Mouse (Mus musculus): ENCODE results near the gene Gm20481. TPM values are rescaled to one million over a fixed set of nuclear protein-coding genes. Genes with fewer than 3 reads are reported as not detected.
"Not testable (repeated sequence)": the region's sequence is repeated elsewhere in the genome, so short reads cannot be mapped to it uniquely, and the experiment has no call there.

Gm20481 gene
- polyA plus RNA-seq, 1 experiment from 2014 or later = not detected

GRCm38 (mm10) chr17:34959881-34960515, 9.7 kb upstream of the Gm20481 start:
- H3K27me3 ChIP-seq (ENCODE audit: insufficient read depth, low read length) = no peaks in the 10 kb centered on the region
- H3K4me2 ChIP-seq (ENCODE audit: low read length) = peak overlapping the region; percentile 62
- DNase-seq (ENCODE audit: low spot score) (peak; percentile 84), ATAC-seq (replicated peaks; ENCODE audit: low FRiP score, low read depth) (peak; percentile 23; the same call in 1 of the 2 replicates)
- no peaks in the 10 kb centered on the region for H3K9me3 ChIP-seq (replicated peaks; ENCODE audit: low read length)
- H3K4me1 ChIP-seq (replicated peaks; ENCODE audit: insufficient read depth, low read length) = peaks cover 6% of the 10 kb centered on the region; the same call in 1 of the 2 replicates
- H3K27ac ChIP-seq = peak overlapping the region; percentile 96
- 5% methylated on average over 12 of the region's 12 CpGs for whole genome bisulfite sequencing
- H3K9ac ChIP-seq (ENCODE audit: low read depth, low read length) = peak overlapping the region; percentile 43; the same call in 1 of the 2 replicates
- H3K36me3 ChIP-seq (ENCODE audit: insufficient read depth, low read length) = no peaks in the 10 kb centered on the region
- H3K4me3 ChIP-seq (replicated peaks; ENCODE audit: low read depth, low read length) = peak overlapping the region; percentile 39
- TF ChIP-seq CTCF (IDR thresholded peaks at IDR 0.05; ENCODE audit: low read depth) = no peak

DNA sequence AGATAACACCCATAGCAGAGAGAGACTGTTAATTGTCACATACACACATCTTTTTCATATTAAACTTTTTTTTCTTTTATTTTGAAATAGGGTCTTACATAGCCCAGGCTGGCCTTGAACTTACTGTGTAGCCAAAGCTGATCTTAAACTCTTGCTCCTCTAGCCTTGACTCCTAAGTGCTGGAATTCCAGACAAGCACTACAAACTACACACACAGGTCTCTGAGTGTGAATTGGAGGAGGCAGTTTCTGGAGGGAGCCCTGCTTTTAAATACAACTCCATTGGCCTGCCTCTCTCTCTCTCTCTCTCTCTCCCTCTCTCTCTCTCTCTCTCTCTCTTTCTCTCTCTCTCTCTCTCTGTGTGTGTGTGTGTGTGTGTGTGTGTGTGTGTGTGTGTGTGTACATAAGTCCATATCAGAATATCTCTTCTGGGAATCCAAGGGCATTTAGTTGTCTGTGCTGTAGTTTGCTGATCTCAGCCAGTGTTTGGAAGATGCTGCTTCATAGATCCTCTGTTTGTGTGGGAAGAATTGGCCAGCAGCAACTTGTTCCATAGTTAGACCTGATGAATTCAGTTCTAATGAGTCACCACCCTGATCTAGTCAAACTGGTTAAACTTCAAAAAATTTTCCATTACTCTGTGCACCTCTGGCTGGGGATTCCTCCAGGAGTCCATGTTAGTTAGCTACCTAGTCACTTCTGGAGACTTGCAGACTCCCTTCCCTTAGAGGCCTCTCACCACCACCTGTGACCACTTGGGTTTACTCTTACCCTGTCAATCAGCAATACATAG, 8.8 kb upstream of the Gm20481 start:
- no peak overlapping the region for H3K9ac ChIP-seq (ENCODE audit: low read depth, low read length)
- no peak for TF ChIP-seq CTCF (IDR thresholded peaks at IDR 0.05; ENCODE audit: low read depth)
- H3K27ac ChIP-seq = peak overlapping the region; percentile 96
- ATAC-seq (replicated peaks; ENCODE audit: low FRiP score, low read depth) (no peak), DNase-seq (ENCODE audit: low spot score) (no peak)
- no peaks in the 10 kb centered on the region for H3K36me3 ChIP-seq (ENCODE audit: insufficient read depth, low read length)
- H3K4me3 ChIP-seq (replicated peaks; ENCODE audit: low read depth, low read length) = no peak overlapping the region
- H3K27me3 ChIP-seq (ENCODE audit: insufficient read depth, low read length) = no peaks in the 10 kb centered on the region
- H3K4me2 ChIP-seq (ENCODE audit: low read length) = no peak overlapping the region
- H3K4me1 ChIP-seq (replicated peaks; ENCODE audit: insufficient read depth, low read length) = peaks cover 6% of the 10 kb centered on the region; the same call in 1 of the 2 replicates
- no peaks in the 10 kb centered on the region for H3K9me3 ChIP-seq (replicated peaks; ENCODE audit: low read length)

DNA sequence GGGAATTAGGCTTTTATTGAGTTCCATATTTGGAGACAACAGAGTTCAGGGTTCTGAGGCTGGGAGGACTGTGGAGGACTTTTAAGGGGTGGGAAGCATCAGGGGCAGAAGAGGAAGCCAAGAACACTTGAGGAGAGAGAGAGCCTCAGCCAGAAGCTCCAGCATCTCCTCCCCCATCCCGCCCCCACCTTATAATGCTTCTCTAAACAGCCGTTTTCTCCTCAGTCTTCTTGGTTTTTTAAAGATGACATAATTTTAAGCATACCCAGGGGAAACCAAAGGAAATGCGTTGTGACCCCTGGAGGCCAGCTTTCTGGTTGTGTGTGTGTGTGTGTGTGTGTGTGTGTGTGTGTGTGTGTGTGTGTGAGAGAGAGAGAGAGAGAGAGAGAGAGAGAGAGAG, 7.6 kb upstream of the Gm20481 start:
- Histone ChIP-seq H3K36me3 (ENCODE audit: insufficient read depth, low read length) (no peaks in the 10 kb centered on the region), H3K9me3 (replicated peaks; ENCODE audit: low read length) (no peaks in the 10 kb centered on the region), H3K9ac (ENCODE audit: low read depth, low read length) (no peak overlapping the region), H3K4me3 (replicated peaks; ENCODE audit: low read depth, low read length) (no peak overlapping the region), H3K27ac (peak overlapping the region; percentile 63), H3K4me2 (ENCODE audit: low read length) (no peak overlapping the region), H3K27me3 (ENCODE audit: insufficient read depth, low read length) (no peaks in the 10 kb centered on the region), H3K4me1 (replicated peaks; ENCODE audit: insufficient read depth, low read length) (peaks cover 6% of the 10 kb centered on the region; the same call in 1 of the 2 replicates)
- TF ChIP-seq CTCF (IDR thresholded peaks at IDR 0.05; ENCODE audit: low read depth) = no peak
- WGBS = 23% methylated on average over 3 of the region's 3 CpGs
- no peak for ATAC-seq (replicated peaks; ENCODE audit: low FRiP score, low read depth)
- DNase-seq (ENCODE audit: low spot score) = peak; percentile 79

DNA sequence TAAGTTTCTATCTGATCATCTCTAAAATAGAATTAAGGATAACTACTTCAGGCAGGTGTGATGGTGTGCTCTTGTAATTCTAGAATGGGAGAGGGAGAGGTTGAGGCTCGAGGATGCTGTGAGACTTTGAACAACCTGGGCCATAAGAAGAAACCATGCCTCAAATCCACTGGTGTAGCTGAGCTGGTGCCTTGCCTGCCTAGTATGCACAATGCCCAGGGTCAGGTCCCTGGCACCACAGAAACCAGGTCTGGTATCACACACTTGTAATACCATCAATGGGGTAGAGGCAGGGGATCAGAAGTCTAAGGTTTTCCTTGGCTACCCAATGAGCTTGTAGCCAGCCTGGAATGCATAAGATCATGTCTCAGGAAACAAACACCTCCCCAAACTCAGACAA, 6.9 kb upstream of the Gm20481 start:
- no peak for ATAC-seq (replicated peaks; ENCODE audit: low FRiP score, low read depth)
- TF ChIP-seq CTCF (IDR thresholded peaks at IDR 0.05; ENCODE audit: low read depth) = no peak
- H3K4me1 ChIP-seq (replicated peaks; ENCODE audit: insufficient read depth, low read length) = peaks cover 6% of the 10 kb centered on the region; the same call in 1 of the 2 replicates
- H3K27ac ChIP-seq = no peak overlapping the region
- no peaks in the 10 kb centered on the region for H3K27me3 ChIP-seq (ENCODE audit: insufficient read depth, low read length)
- no peaks in the 10 kb centered on the region for H3K36me3 ChIP-seq (ENCODE audit: insufficient read depth, low read length)
- 46% methylated on average over 1 of the region's 1 CpGs for WGBS
- DNase-seq (ENCODE audit: low spot score) = no peak
- no peak overlapping the region for H3K9ac ChIP-seq (ENCODE audit: low read depth, low read length)
- no peaks in the 10 kb centered on the region for H3K9me3 ChIP-seq (replicated peaks; ENCODE audit: low read length)
- no peak overlapping the region for H3K4me3 ChIP-seq (replicated peaks; ENCODE audit: low read depth, low read length)
- H3K4me2 ChIP-seq (ENCODE audit: low read length) = no peak overlapping the region

- Histone ChIP-seq H3K4me2 (ENCODE audit: low read length) (no peak overlapping the region), H3K9ac (ENCODE audit: low read depth, low read length) (no peak overlapping the region), H3K9me3 (replicated peaks; ENCODE audit: low read length) (no peaks in the 10 kb centered on the region), H3K36me3 (ENCODE audit: insufficient read depth, low read length) (no peaks in the 10 kb centered on the region), H3K4me3 (replicated peaks; ENCODE audit: low read depth, low read length) (no peak overlapping the region), H3K27ac (peak overlapping the region; percentile 84), H3K27me3 (ENCODE audit: insufficient read depth, low read length) (no peaks in the 10 kb centered on the region), H3K4me1 (replicated peaks; ENCODE audit: insufficient read depth, low read length) (peaks cover 6% of the 10 kb centered on the region; the same call in 1 of the 2 replicates)
- 15% methylated on average over 1 of the region's 1 CpGs for WGBS
- ATAC-seq (replicated peaks; ENCODE audit: low FRiP score, low read depth) (no peak), DNase-seq (ENCODE audit: low spot score) (no peak)
- no peak for TF ChIP-seq CTCF (IDR thresholded peaks at IDR 0.05; ENCODE audit: low read depth)
Measured at GRCm38 (mm10) chr17:34964640-34965049, 5.1 kb upstream of the Gm20481 start.

DNA sequence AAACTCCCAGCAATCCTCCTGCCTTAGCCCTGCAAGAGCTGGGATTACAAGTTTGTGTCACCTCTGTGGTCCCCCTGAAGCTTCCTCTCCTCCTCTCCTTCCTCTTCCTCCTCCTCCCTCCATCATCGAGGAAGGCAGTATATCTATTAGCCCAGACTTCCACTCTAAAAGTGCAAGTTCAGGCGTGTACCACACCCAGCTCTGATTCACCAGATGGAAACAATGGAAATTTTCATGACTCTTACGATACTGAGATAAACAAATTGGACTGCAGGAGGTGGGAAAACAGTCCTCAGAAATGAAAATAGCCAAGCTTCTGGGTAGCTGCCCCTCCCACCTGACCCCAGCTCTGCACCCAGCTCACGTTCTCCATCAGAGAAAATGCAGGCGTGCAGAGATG, 4.1 kb upstream of the Gm20481 start:
- no peak overlapping the region for H3K4me2 ChIP-seq (ENCODE audit: low read length)
- H3K4me3 ChIP-seq (replicated peaks; ENCODE audit: low read depth, low read length) = no peak overlapping the region
- no peak overlapping the region for H3K9ac ChIP-seq (ENCODE audit: low read depth, low read length)
- peaks cover 3% of the 10 kb centered on the region; the same call in 1 of the 2 replicates for H3K4me1 ChIP-seq (replicated peaks; ENCODE audit: insufficient read depth, low read length)
- ATAC-seq (replicated peaks; ENCODE audit: low FRiP score, low read depth) (no peak), DNase-seq (ENCODE audit: low spot score) (no peak)
- H3K9me3 ChIP-seq (replicated peaks; ENCODE audit: low read length) = no peaks in the 10 kb centered on the region
- WGBS = 70% methylated on average over 5 of the region's 5 CpGs
- no peaks in the 10 kb centered on the region for H3K36me3 ChIP-seq (ENCODE audit: insufficient read depth, low read length)
- no peaks in the 10 kb centered on the region for H3K27me3 ChIP-seq (ENCODE audit: insufficient read depth, low read length)
- TF ChIP-seq CTCF (IDR thresholded peaks at IDR 0.05; ENCODE audit: low read depth) = no peak
- H3K27ac ChIP-seq = peak overlapping the region; percentile 84; the same call in 1 of the 2 replicates

DNA sequence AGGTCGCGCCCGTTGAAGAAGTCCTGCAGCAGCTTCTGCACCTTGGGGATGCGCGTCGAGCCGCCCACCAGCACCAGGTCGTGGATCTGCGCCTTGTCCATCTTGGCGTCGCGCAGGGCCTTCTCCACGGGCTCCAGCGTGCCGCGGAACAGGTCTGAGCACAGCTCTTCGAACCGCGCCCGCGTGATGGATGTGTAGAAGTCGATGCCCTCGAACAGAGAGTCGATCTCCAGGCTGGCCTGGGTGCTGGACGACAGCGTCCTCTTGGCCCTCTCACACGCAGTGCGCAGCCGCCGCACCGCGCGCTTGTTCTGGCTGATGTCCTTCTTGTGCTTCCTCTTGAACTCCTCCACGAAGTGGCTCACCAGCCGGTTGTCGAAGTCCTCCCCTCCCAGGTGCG, 1.1 kb downstream of the Gm20481 start:
- not testable (repeated sequence) for H3K4me1 ChIP-seq (replicated peaks; ENCODE audit: insufficient read depth, low read length)
- WGBS = 46% methylated on average over 15 of the region's 37 CpGs

GRCm38 (mm10) chr17:34971694-34972068, 2.0 kb downstream of the Gm20481 start:
- 1% methylated on average over 15 of the region's 43 CpGs for WGBS
- peak; percentile 26 for ATAC-seq (replicated peaks; ENCODE audit: low FRiP score, low read depth)
- not testable (repeated sequence) for H3K27ac ChIP-seq; H3K27me3 ChIP-seq (ENCODE audit: insufficient read depth, low read length); H3K9ac ChIP-seq (ENCODE audit: low read depth, low read length); H3K9me3 ChIP-seq (replicated peaks; ENCODE audit: low read length); H3K4me1 ChIP-seq (replicated peaks; ENCODE audit: insufficient read depth, low read length); H3K36me3 ChIP-seq (ENCODE audit: insufficient read depth, low read length); DNase-seq (ENCODE audit: low spot score)
- Histone ChIP-seq H3K4me2 (ENCODE audit: low read length) (peak overlapping the region; percentile 45), H3K4me3 (replicated peaks; ENCODE audit: low read depth, low read length) (peak overlapping the region; percentile 17; the same call in 1 of the 2 replicates)

More for the DNA sequence above, 1.1 kb downstream of the Gm20481 start:
- H3K27ac ChIP-seq; H3K27me3 ChIP-seq (ENCODE audit: insufficient read depth, low read length); H3K4me3 ChIP-seq (replicated peaks; ENCODE audit: low read depth, low read length); H3K36me3 ChIP-seq (ENCODE audit: insufficient read depth, low read length); DNase-seq (ENCODE audit: low spot score); H3K9me3 ChIP-seq (replicated peaks; ENCODE audit: low read length); H3K4me2 ChIP-seq (ENCODE audit: low read length); ATAC-seq (replicated peaks; ENCODE audit: low FRiP score, low read depth); H3K9ac ChIP-seq (ENCODE audit: low read depth, low read length): not testable (repeated sequence)

Data from kidney, postnatal 0 days (tissue).